Mouse (Mus musculus): ENCODE data around the gene Tmco1. TPM values are rescaled to one million over a fixed set of nuclear protein-coding genes. Genes with fewer than 3 reads are reported as not detected.

The Tmco1 gene
- polyA plus RNA-seq, 1 experiment from 2014 or later: 95.7 TPM

DNA sequence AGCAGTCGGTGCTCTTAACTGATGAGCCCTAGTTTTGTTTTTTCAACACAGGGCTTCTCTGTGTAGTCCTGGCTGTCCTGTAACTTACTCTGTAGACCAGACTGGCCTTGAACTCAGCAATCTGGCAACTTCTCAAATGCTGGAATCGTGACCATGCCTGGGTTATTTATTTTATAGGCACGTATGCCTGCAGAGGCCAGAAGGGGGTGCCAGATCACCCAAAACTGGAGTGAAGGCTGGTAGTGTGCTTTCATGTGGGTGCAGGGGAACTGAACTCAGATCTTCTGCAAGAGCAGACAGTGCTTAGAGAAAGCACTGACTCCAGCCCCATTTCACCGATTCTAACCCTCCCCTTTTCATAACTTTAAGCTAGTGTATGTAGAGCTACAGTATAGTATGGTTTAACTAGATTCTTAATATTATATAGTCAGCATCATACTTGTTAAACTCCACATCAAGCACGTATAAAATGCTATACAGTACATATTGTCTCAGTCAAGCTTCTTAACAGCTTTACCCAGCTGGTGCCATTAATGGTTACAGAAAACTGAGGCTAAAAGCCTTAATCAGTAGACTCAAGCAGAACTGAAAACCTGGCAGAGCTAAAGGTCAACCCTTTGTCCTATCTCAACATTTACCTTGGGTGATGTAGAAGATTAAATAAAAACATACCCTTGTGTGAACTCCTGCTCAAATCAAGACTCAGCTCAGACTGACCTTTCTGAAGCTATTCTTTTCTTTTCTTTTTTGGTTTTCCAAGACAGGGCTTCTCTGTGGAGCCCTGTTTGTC is 1.5 kb upstream of the Tmco1 start:
- DNase-seq (ENCODE audit: low spot score) (peak; percentile 45), ATAC-seq (ENCODE audit: low FRiP score) (no peak)
- H3K4me1 ChIP-seq (replicated peaks; ENCODE audit: control insufficient read depth, insufficient read depth, low read length): no peaks in the 10 kb centered on the region
- H3K27me3 ChIP-seq (ENCODE audit: control insufficient read depth, insufficient read depth, low read length): no peaks in the 10 kb centered on the region
- H3K27ac ChIP-seq (ENCODE audit: low read depth, low read length): no peak overlapping the region
- H3K9me3 ChIP-seq (ENCODE audit: control insufficient read depth, low read length): no peaks in the 10 kb centered on the region
- H3K4me2 ChIP-seq (replicated peaks; ENCODE audit: low read depth, low read length): no peak overlapping the region
- H3K4me3 ChIP-seq (ENCODE audit: low read depth, low read length): no peak overlapping the region
- H3K36me3 ChIP-seq (ENCODE audit: control insufficient read depth, insufficient read depth, low read length): no peaks in the 10 kb centered on the region
- WGBS: 70% methylated on average over 5 of the region's 5 CpGs
- H3K9ac ChIP-seq (ENCODE audit: low read depth, low read length): no peak overlapping the region

DNA sequence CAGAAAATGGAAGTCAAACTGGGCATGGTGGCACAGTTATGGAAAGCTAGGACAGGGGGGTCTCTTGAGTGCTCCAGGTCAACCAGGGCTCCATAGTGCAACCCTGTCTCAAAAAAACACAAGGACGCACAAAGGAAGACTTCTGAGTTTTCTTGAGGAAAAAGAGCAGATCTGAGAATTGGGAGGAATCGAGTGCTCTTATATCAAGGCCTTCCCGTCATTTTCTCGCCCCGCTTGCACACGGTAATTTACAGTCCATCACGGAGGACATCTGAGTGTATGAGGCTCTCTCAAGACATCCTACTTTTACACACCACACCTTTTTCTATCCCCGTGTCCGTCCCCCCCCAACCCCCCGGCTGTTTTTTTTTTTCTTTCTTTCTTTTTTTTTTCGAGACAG is 504 bp upstream of the Tmco1 start:
- no peak for ATAC-seq (ENCODE audit: low FRiP score)
- Histone ChIP-seq H3K4me2 (replicated peaks; ENCODE audit: low read depth, low read length) (peak overlapping the region; percentile 83), H3K9me3 (ENCODE audit: control insufficient read depth, low read length) (no peaks in the 10 kb centered on the region), H3K27me3 (ENCODE audit: control insufficient read depth, insufficient read depth, low read length) (no peaks in the 10 kb centered on the region), H3K27ac (ENCODE audit: low read depth, low read length) (peak overlapping the region; percentile 92; the same call in 1 of the 2 replicates), H3K4me3 (ENCODE audit: low read depth, low read length) (peak overlapping the region; percentile 78), H3K36me3 (ENCODE audit: control insufficient read depth, insufficient read depth, low read length) (no peaks in the 10 kb centered on the region), H3K9ac (ENCODE audit: low read depth, low read length) (peak overlapping the region; percentile 93), H3K4me1 (replicated peaks; ENCODE audit: control insufficient read depth, insufficient read depth, low read length) (no peaks in the 10 kb centered on the region)
- 71% methylated on average over 11 of the region's 11 CpGs for WGBS
- DNase-seq (ENCODE audit: low spot score): peak; percentile 20

DNA sequence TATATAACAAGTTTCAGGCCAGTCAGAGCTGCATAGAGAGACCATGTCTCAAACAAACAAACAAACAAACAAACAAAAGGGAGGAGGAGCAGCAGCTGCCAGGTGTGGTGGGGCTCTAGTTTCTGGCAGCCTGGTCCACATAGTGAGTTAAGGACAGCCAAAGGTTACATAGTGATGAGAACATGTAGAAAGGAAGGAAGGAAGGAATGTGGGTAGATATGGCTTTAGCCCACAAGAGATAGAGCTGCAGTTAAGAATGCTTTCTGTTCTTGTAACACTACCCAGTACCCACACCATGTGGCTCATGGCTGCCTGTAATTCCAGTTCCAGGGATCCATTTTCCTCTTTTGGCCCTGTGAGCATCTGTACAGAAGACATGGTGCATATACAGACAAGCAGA is 4.2 kb downstream of the Tmco1 start:
- Histone ChIP-seq H3K4me1 (replicated peaks; ENCODE audit: control insufficient read depth, insufficient read depth, low read length) (no peaks in the 10 kb centered on the region), H3K27ac (ENCODE audit: low read depth, low read length) (no peak overlapping the region), H3K4me3 (ENCODE audit: low read depth, low read length) (no peak overlapping the region), H3K36me3 (ENCODE audit: control insufficient read depth, insufficient read depth, low read length) (no peaks in the 10 kb centered on the region), H3K9ac (ENCODE audit: low read depth, low read length) (no peak overlapping the region), H3K9me3 (ENCODE audit: control insufficient read depth, low read length) (no peaks in the 10 kb centered on the region), H3K4me2 (replicated peaks; ENCODE audit: low read depth, low read length) (no peak overlapping the region), H3K27me3 (ENCODE audit: control insufficient read depth, insufficient read depth, low read length) (no peaks in the 10 kb centered on the region)
- ATAC-seq (ENCODE audit: low FRiP score) (no peak), DNase-seq (ENCODE audit: low spot score) (no peak)

DNA sequence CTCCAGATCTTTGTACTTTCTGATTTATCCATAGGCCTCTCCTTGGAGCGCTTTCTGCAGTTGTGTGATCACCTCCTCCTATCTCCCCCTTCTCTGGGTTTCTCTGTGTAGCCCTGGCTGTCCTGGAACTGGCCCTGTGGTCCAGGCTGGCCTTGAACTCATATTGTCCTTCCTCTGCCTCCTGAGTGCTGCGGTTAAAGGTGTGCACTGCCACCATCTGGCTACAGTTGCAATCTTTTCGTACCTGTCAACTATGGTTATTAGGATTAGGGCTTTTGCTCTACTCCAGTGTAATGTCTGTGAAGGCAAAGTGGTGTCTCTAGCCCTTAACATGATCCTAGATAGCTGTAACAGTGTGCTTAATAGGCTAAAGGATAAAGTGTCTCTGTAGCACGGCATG is 5.0 kb downstream of the Tmco1 start:
- no peaks in the 10 kb centered on the region for H3K4me1 ChIP-seq (replicated peaks; ENCODE audit: control insufficient read depth, insufficient read depth, low read length)
- H3K9ac ChIP-seq (ENCODE audit: low read depth, low read length): no peak overlapping the region
- no peak for DNase-seq (ENCODE audit: low spot score)
- no peak overlapping the region for H3K4me2 ChIP-seq (replicated peaks; ENCODE audit: low read depth, low read length)
- H3K27ac ChIP-seq (ENCODE audit: low read depth, low read length): no peak overlapping the region
- H3K36me3 ChIP-seq (ENCODE audit: control insufficient read depth, insufficient read depth, low read length): 0 out of 2 replicates have a peak, but pooled peaks cover 2% of the 10 kb centered on the region
- no peaks in the 10 kb centered on the region for H3K27me3 ChIP-seq (ENCODE audit: control insufficient read depth, insufficient read depth, low read length)
- no peak overlapping the region for H3K4me3 ChIP-seq (ENCODE audit: low read depth, low read length)
- H3K9me3 ChIP-seq (ENCODE audit: control insufficient read depth, low read length): no peaks in the 10 kb centered on the region
- WGBS: 85% methylated on average over 4 of the region's 4 CpGs
- no peak for ATAC-seq (ENCODE audit: low FRiP score)

DNA sequence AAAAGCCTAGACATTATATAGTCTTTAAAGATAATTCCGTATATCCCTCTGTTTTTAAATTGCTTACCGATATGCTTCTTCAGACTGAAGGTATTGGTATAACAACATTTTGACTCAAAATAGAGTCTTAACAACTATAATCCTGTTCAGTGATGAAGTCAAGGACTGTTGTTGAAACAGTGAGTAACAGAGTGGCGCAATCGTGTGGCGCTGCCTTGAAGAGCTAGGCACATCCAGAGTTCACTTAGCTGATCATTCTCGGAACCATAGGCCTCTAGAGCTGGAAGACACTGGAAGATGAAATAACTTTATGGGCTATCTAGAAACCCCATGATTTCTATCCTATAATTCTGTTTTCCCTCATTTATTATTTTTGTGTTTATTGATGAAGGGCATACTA is 13.5 kb downstream of the Tmco1 start:
- Histone ChIP-seq H3K4me3 (ENCODE audit: low read depth, low read length) (no peak overlapping the region), H3K36me3 (ENCODE audit: control insufficient read depth, insufficient read depth, low read length) (peaks cover 6% of the 10 kb centered on the region), H3K9ac (ENCODE audit: low read depth, low read length) (no peak overlapping the region), H3K4me1 (replicated peaks; ENCODE audit: control insufficient read depth, insufficient read depth, low read length) (no peaks in the 10 kb centered on the region), H3K27ac (ENCODE audit: low read depth, low read length) (no peak overlapping the region), H3K27me3 (ENCODE audit: control insufficient read depth, insufficient read depth, low read length) (no peaks in the 10 kb centered on the region), H3K4me2 (replicated peaks; ENCODE audit: low read depth, low read length) (no peak overlapping the region), H3K9me3 (ENCODE audit: control insufficient read depth, low read length) (no peaks in the 10 kb centered on the region)
- no peak for ATAC-seq (ENCODE audit: low FRiP score)
- 99% methylated on average over 6 of the region's 6 CpGs for WGBS
- no peak for DNase-seq (ENCODE audit: low spot score)

DNA sequence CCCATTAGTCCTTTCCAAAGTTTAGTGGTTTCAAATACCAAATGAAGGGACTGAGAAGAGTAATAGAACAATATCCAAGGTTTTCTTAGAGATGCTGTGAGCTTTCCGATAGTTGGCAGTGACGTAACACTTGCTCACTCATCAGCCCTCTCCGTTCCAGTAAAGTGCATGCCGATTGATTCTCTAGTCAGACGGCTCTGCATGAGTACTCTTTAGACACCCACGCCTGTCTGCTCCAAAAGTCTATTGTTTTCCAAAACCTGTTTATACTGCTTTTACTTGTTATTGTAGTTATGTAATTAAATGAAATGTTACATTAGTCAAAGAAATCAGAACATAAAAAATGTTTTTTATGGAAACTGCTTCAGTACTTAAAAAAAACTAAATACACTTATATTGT is 20.6 kb downstream of the Tmco1 start:
- WGBS: 87% methylated on average over 6 of the region's 6 CpGs
- Histone ChIP-seq H3K4me3 (ENCODE audit: low read depth, low read length) (no peak overlapping the region), H3K27ac (ENCODE audit: low read depth, low read length) (no peak overlapping the region), H3K4me1 (replicated peaks; ENCODE audit: control insufficient read depth, insufficient read depth, low read length) (no peaks in the 10 kb centered on the region), H3K27me3 (ENCODE audit: control insufficient read depth, insufficient read depth, low read length) (no peaks in the 10 kb centered on the region), H3K9ac (ENCODE audit: low read depth, low read length) (no peak overlapping the region), H3K9me3 (ENCODE audit: control insufficient read depth, low read length) (no peaks in the 10 kb centered on the region), H3K4me2 (replicated peaks; ENCODE audit: low read depth, low read length) (no peak overlapping the region), H3K36me3 (ENCODE audit: control insufficient read depth, insufficient read depth, low read length) (peaks cover 3% of the 10 kb centered on the region; the same call in 1 of the 2 replicates)
- DNase-seq (ENCODE audit: low spot score) (no peak), ATAC-seq (ENCODE audit: low FRiP score) (no peak)

DNA sequence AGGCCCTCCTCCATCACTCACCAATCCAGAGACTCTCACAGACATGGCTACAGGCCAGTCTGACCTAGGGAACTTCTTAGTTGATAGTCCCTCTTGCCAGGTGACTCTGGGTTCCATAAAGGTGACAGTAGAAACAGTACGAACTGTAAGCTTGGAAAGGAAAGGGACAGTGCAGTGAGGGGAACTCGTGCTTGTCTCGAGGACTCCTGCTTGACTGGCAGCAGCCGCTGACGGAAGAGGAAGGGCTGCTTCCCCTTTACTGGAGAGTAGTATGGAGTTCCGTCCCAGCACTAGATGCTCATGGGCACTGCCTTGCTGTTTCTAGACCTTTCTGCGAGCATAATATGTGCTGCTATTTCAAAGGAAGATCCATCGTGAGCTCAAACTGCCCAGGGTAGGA is 22.9 kb downstream of the Tmco1 start:
- H3K4me2 ChIP-seq (replicated peaks; ENCODE audit: low read depth, low read length): no peak overlapping the region
- no peak overlapping the region for H3K9ac ChIP-seq (ENCODE audit: low read depth, low read length)
- H3K4me3 ChIP-seq (ENCODE audit: low read depth, low read length): no peak overlapping the region
- no peaks in the 10 kb centered on the region for H3K27me3 ChIP-seq (ENCODE audit: control insufficient read depth, insufficient read depth, low read length)
- H3K4me1 ChIP-seq (replicated peaks; ENCODE audit: control insufficient read depth, insufficient read depth, low read length): no peaks in the 10 kb centered on the region
- no peaks in the 10 kb centered on the region for H3K9me3 ChIP-seq (ENCODE audit: control insufficient read depth, low read length)
- no peak for DNase-seq (ENCODE audit: low spot score)
- H3K36me3 ChIP-seq (ENCODE audit: control insufficient read depth, insufficient read depth, low read length): peaks cover 3% of the 10 kb centered on the region; the same call in 1 of the 2 replicates
- no peak overlapping the region for H3K27ac ChIP-seq (ENCODE audit: low read depth, low read length)
- WGBS: 91% methylated on average over 8 of the region's 8 CpGs
- no peak for ATAC-seq (ENCODE audit: low FRiP score)

DNA sequence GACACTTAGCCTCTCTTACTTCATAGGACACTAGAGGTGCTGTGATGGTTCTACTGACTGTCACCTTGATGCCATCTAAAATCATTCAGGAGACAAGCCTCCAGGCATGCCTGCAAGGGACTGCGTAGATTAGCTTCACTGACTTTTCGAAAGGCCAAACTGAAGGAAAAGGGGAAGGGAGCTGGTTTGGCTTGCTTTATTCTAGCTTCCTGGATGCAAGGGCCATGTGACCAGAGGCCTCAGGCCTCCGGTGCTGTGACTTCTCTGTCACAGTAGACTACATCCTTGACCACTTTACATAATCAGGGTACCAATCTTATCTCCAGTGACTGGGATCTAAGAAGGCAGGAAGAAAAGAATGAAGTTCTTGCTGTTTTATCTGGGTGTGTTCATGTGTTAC is 28.2 kb downstream of the Tmco1 start:
- Histone ChIP-seq H3K9me3 (ENCODE audit: control insufficient read depth, low read length) (no peaks in the 10 kb centered on the region), H3K4me1 (replicated peaks; ENCODE audit: control insufficient read depth, insufficient read depth, low read length) (no peaks in the 10 kb centered on the region), H3K4me3 (ENCODE audit: low read depth, low read length) (no peak overlapping the region), H3K27me3 (ENCODE audit: control insufficient read depth, insufficient read depth, low read length) (no peaks in the 10 kb centered on the region), H3K36me3 (ENCODE audit: control insufficient read depth, insufficient read depth, low read length) (no peaks in the 10 kb centered on the region), H3K27ac (ENCODE audit: low read depth, low read length) (no peak overlapping the region), H3K4me2 (replicated peaks; ENCODE audit: low read depth, low read length) (no peak overlapping the region), H3K9ac (ENCODE audit: low read depth, low read length) (no peak overlapping the region)
- ATAC-seq (ENCODE audit: low FRiP score): no peak
- WGBS: 94% methylated on average over 3 of the region's 3 CpGs
- no peak for DNase-seq (ENCODE audit: low spot score)

DNA sequence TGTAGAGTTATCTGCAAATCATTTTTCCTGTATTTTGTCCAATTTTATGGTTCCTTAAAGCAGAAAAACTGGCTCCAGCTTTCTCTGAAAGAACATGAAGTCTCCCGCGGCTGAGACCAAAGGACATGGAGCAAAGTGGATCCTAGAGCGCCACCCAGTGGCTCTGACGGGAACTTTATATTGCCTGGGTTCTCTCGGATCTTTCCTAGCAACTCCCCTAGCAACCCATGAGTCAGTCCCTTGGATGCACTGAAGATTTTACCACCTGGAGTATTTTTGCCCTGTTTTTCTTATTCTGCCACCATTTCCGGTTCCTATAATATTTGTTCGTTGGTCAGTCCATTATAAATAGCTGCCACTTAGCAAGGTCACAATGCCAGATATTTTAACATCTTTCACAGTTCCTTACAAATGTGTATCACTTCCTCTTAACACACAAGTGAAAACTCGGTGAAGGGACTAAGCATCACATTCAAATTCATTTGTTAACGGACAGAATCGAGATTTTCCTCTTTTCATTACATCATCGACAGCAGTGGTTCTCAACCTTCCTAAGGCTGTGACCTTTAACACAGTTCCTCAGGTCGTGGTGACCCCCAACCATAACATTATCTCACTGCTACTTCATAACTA is 29.4 kb downstream of the Tmco1 start:
- WGBS: 21% methylated on average over 12 of the region's 12 CpGs

More for the DNA sequence above, 29.4 kb downstream of the Tmco1 start:
- Histone ChIP-seq H3K9me3 (ENCODE audit: control insufficient read depth, low read length) (no peaks in the 10 kb centered on the region), H3K36me3 (ENCODE audit: control insufficient read depth, insufficient read depth, low read length) (no peaks in the 10 kb centered on the region), H3K4me1 (replicated peaks; ENCODE audit: control insufficient read depth, insufficient read depth, low read length) (no peaks in the 10 kb centered on the region), H3K27me3 (ENCODE audit: control insufficient read depth, insufficient read depth, low read length) (no peaks in the 10 kb centered on the region), H3K4me2 (replicated peaks; ENCODE audit: low read depth, low read length) (no peak overlapping the region), H3K9ac (ENCODE audit: low read depth, low read length) (no peak overlapping the region), H3K4me3 (ENCODE audit: low read depth, low read length) (no peak overlapping the region), H3K27ac (ENCODE audit: low read depth, low read length) (no peak overlapping the region)
- peak; percentile 60 for ATAC-seq (ENCODE audit: low FRiP score)
- DNase-seq (ENCODE audit: low spot score): peak; percentile 94

All from hindbrain, embryonic 11.5 days (tissue).